Mouse (Mus musculus): ENCODE results near the gene Phlda3. TPM values are rescaled to one million over a fixed set of nuclear protein-coding genes. Genes with fewer than 3 reads are reported as not detected.

Gene Phlda3
- polyA plus RNA-seq, 1 experiment from 2014 or later = 85.6 TPM

Other genes with a start within 250 kb of the Phlda3 start
- 12.1 and 23.7 TPM in 2 replicates for gene Nav1, start 158.8 kb upstream of the Phlda3 start, polyA plus RNA-seq (2014; fragmentation: Nextera tagmentation; extraction: Ambion mirVana)
- 109 and 114 TPM in 2 replicates for gene Csrp1, start 46.1 kb upstream of the Phlda3 start, polyA plus RNA-seq (2014; fragmentation: Nextera tagmentation; extraction: Ambion mirVana)
- 18.3 and 20.3 TPM in 2 replicates for gene Tnni1, start 13.3 kb downstream of the Phlda3 start, polyA plus RNA-seq (2014; fragmentation: Nextera tagmentation; extraction: Ambion mirVana)
- 12.1 and 19.5 TPM in 2 replicates for gene Lad1, start 52.5 kb downstream of the Phlda3 start, polyA plus RNA-seq (2014; fragmentation: Nextera tagmentation; extraction: Ambion mirVana)
- 2.0 and 2.3 TPM in 2 replicates for gene Tnnt2, start 70.2 kb downstream of the Phlda3 start, polyA plus RNA-seq (2014; fragmentation: Nextera tagmentation; extraction: Ambion mirVana)
- 0.10 TPM in 1 of 2 replicates, not detected in the other for gene Pkp1, start 153.1 kb downstream of the Phlda3 start, polyA plus RNA-seq (2014; fragmentation: Nextera tagmentation; extraction: Ambion mirVana)
- not detected in 2 replicates for gene Igfn1, start 240.2 kb downstream of the Phlda3 start, polyA plus RNA-seq (2014; fragmentation: Nextera tagmentation; extraction: Ambion mirVana)
- gene Tmem9, start 242.0 kb downstream of the Phlda3 start, polyA plus RNA-seq (2014; fragmentation: Nextera tagmentation; extraction: Ambion mirVana) = 123 and 230 TPM in 2 replicates